Mouse (Mus musculus): ENCODE data around the gene 2310007B03Rik.

Gene 2310007B03Rik

DNA sequence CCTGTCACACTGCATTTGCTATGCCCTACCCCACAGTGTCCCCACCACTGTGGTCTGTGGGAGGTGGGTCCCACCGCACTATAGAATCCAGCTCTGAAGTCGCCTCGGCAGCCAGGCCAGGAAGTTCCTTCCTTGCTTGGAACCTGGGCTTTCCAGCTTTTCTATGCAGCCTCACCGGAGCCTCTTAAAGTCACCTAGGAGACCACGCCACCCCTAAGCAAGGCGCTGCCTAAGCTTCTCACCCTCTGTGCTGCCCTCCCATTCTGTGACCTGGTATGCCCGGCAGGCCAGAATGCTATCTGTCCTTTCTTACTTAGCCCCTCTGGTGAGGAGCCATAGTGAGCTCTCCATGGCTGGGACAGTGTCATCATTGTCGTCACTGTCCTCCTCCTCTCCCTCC, 602 bp upstream of the 2310007B03Rik start:
- DNase-seq (ENCODE audit: low read depth in 2 of 2, low spot score in 2 of 2): no peak

DNA sequence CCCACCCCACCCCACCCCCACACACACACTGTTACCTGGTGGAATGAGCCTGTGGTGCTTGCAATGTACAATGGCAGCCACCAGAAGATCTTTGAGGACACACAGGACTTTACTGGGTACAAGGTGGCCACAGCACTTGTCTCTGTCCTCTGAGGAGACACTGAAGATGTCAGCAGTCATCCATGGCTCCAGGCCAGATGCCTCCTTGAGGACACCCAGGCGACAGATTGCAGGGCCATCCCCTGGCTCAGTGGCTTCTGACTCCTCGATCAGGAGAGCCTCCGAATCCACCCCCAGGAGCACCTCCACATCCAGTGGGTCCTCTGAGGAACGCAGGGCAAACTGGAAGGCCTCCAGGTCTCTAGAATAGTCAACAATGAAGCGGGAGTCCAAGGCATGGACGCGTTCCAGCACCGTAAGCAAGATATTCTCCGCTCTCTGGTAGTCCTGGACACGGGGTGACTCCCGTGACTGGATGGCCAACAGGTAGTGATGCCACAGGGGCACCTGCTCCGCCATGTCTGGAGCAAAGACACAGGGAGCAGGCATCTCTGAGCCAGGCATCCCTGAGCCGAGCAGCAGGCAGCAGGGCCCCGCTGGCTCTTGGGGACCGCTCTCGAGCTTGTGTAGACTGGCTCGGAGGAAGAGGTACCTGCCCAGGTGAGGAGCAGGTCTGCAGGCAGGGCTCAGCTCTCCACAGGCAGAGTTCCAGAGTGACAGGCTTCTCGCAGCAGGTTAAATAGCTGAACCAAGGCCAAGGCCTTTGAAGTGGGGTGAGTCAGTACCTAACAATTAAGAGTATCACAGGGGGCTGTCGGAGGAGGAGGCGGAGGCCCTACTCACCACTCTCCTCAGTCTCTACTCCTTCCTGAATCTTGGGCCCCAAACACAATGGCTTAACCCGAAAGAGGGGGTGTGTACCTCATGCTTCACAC, 915 bp downstream of the 2310007B03Rik start:
- DNase-seq (ENCODE audit: low read depth in 2 of 2, low spot score in 2 of 2): no peak

DNA sequence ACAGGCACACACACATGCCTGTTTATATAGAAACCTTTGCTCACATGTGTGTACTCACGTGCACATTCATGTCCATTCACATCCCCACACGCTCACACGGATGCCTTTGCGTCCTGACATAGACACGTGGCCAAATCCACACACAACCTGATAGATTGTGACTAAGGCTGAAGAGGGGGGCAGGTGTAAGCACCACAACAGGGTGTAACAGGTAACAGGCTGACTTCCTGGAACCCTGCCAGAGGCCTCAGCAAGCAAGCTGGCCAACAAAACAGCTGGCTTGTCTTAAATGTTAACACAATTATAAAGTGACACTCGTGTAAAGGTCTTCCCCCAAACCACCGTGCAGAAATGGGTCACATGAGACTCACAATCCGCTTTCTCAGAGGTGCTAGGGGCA, 1.8 kb downstream of the 2310007B03Rik start:
- DNase-seq (ENCODE audit: low read depth in 2 of 2, low spot score in 2 of 2): no peak

DNA sequence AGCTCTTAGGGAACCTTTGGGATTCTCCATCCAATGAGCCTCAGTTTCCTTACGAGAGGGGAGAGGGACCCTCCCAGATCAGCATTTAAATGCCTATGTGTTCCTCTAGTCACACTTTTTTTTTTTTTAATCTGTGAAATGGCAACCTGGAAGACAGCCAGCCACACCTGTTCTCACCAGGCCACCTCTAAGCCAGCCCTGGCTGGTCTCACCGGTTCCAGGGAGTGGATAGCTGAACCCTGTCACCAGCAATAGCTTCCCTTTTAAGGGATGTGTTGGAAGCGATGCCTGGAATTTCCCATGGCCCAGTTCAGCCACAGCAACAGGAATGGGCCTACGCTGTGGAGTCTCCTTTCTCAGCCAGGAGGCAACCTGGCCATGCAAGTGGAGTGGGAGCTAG, 3.2 kb downstream of the 2310007B03Rik start:
- DNase-seq (ENCODE audit: low read depth in 2 of 2, low spot score in 2 of 2): no peak

DNA sequence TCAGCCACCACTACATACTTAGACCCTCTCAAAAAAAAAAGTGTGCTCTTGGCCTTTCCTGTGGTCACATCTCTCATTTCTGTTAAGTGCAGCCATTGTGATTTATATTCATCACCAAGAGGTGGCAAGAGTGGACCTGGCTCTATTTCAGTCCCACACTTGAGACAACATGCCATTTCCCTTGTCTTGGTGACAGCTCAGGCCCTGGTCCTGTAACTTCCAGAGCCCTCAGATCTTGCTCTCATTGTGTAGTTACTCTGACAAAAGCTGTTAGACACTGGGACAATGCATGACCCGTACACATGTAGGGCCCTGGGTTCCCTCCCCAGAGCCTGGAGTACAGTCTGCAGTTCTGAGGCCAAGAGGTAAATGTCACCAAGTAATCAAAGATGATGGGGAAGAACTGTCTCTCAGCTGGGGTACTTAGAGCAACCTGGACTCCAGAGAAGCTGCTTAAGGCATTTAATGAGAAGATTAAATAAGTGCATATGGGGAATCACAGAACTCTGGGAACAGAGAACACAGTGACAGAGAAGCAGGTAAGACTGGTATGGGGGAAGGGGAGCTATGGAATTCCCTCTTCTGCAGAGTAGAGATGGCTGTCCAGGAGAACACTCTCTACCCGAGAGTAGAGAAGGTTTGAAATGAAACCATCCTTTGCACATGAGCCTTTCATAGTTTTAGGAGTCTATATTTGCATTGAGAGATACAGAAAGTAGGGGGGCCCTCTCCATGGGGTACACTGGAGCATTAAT, 9.7 kb downstream of the 2310007B03Rik start:
- DNase-seq (ENCODE audit: low read depth in 2 of 2, low spot score in 2 of 2): no peak

GRCm38 (mm10) chr1:93144176-93144575, 16.6 kb downstream of the 2310007B03Rik start:
- DNase-seq (ENCODE audit: low read depth in 2 of 2, low spot score in 2 of 2): no peak

DNA sequence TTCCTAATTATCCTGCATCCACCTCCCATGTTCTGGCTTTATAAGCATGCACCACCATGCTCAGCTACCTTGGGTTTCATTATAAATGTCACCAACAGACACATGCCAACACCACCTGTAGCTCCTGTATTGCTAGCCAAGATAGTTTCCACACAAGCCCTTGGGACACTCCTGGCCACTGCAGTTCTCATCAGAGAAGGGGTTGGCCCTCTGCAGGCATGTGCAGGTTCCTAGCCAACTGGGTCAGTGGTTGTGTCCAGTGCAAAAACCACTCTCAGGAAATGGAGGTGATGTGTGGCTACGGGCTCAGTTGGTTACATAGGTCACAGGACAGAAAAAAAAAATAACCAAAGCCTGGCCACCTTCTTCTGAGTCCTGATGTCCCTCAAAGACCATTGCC, 17.9 kb downstream of the 2310007B03Rik start:
- DNase-seq (ENCODE audit: low read depth in 2 of 2, low spot score in 2 of 2): no peak

GRCm38 (mm10) chr1:93139713-93140112, 21.0 kb downstream of the 2310007B03Rik start:
- DNase-seq (ENCODE audit: low read depth in 2 of 2, low spot score in 2 of 2): no peak

- DNase-seq (ENCODE audit: low read depth in 2 of 2, low spot score in 2 of 2): no peak
Measured at GRCm38 (mm10) chr1:93138534-93138933, 22.2 kb downstream of the 2310007B03Rik start.

- no peak for DNase-seq (ENCODE audit: low read depth in 2 of 2, low spot score in 2 of 2)
Measured at GRCm38 (mm10) chr1:93135036-93135526, 25.7 kb downstream of the 2310007B03Rik start, which contains the start of gene Agxt. TSS of gene Agxt (plus strand) at chr1:93135240.

- DNase-seq (ENCODE audit: low read depth in 2 of 2, low spot score in 2 of 2): no peak
Measured at GRCm38 (mm10) chr1:93132676-93133075, 28.1 kb downstream of the 2310007B03Rik start.

GRCm38 (mm10) chr1:93130242-93130983, 30.3 kb downstream of the 2310007B03Rik start:
- DNase-seq (ENCODE audit: low read depth in 2 of 2, low spot score in 2 of 2): no peak

GRCm38 (mm10) chr1:93128710-93129349, 31.9 kb downstream of the 2310007B03Rik start:
- no peak for DNase-seq (ENCODE audit: low read depth in 2 of 2, low spot score in 2 of 2)

GRCm38 (mm10) chr1:93128209-93128608, 32.5 kb downstream of the 2310007B03Rik start:
- DNase-seq (ENCODE audit: low read depth in 2 of 2, low spot score in 2 of 2): no peak

DNA sequence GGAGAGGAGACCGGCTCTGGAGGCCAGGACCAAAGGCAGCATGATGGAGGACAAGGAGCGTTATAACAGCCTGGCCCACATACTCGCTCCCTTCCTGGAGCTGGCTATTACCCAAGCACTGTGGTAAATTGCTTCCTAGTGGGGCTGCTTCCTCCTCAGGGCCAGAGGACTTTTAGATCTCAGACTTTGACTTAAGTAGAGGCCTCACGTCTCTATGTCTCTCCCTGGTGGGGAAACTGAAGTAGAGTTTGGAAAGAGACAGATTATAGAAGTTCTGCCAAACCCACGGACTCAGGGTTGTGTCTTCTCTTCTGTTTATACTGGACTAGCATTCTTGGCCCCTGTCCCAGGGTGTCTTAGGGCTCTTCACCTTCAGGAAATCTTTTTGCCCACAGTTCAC, 35.5 kb downstream of the 2310007B03Rik start:
- DNase-seq (ENCODE audit: low read depth in 2 of 2, low spot score in 2 of 2): no peak

GRCm38 (mm10) chr1:93124066-93124465, 36.7 kb downstream of the 2310007B03Rik start:
- no peak for DNase-seq (ENCODE audit: low read depth in 2 of 2, low spot score in 2 of 2)

DNA sequence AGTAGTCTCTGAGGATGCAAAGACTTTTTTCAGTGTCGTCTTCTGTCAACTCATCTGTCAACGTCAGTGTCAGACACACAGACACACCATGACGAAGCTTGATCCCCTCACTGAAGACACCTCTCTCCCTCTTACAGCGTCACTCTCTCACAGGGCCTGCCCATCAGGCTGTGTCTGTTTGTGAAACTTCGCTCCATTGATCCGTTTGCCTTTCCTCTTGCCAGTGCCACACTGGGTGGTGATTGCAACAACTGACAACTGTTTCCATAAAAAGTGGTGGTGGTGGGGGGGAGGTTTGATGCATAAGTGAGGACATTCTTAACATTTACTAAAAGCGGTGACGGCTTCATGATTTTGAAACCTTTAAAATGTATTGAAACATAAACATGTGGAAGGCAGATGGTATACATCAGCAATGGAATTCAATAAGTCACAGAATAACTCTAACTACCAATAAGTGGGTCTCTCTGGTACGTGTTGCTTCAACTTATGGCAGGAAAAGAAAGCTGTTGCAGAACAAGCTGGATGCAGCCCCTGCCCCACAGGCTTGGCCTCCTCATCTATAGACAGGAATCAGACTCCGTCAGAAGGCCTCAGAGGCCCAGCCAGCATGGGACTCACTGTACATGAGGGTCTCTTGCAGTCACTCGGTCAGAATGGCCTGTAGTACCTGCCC, 37.4 kb downstream of the 2310007B03Rik start:
- DNase-seq (ENCODE audit: low read depth in 2 of 2, low spot score in 2 of 2): no peak

- DNase-seq (ENCODE audit: low read depth in 2 of 2, low spot score in 2 of 2): no peak
Measured at GRCm38 (mm10) chr1:93118816-93119215, 41.9 kb downstream of the 2310007B03Rik start.

DNA sequence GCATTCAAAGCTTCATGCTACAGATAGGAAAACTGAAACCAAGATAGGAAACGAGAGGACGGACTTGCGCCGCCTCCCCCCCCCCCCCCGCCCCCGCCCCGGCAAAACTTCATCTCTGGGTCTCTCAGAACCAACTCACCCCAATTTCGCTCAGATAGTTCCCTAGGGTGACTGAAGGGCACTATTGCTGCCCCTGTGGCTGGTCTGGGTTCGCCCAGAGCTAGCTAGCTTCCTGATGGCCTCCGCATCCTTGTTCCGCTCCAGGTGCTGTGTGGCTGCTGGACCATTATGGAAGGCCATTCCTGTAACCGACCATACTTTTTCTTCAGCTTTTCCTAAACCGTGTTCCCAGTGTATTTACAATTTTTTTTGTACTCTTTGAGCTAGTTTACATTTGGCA, 45.3 kb downstream of the 2310007B03Rik start:
- no peak for DNase-seq (ENCODE audit: low read depth in 2 of 2, low spot score in 2 of 2)
